Mouse (Mus musculus) CD4-positive naive resting alpha-beta T cell, adult 57 days (primary cell): ENCODE measurements around the gene Pym1. TPM values are rescaled to one million over a fixed set of nuclear protein-coding genes. Genes with fewer than 3 reads are reported as not detected.

Experiments
- total RNA-seq: library from RNA; stranded (reverse); gene quantifications from one replicate; pipeline ENCODE4 v1.2.4, GENCODE M21; 2023

The Pym1 gene
- 69.8 TPM for total RNA-seq

GRCm38 (mm10) chr10:128747646-128748251 lies at the start of gene Pym1:
TSS of gene Pym1 (plus strand) at chr10:128747889.

GRCm38 (mm10) chr10:128703895-128704294 lies 43.8 kb upstream of the Pym1 start, which contains the start of gene Pmel:
TSS of gene Pmel (plus strand) at chr10:128704195.

GRCm38 (mm10) chr10:128704491-128705316 lies 43.0 kb upstream of the Pym1 start, which contains the start of gene Cdk2:
TSS of gene Cdk2 (minus strand) at chr10:128705031.

GRCm38 (mm10) chr10:128744680-128745601 lies 2.7 kb upstream of the Pym1 start, which contains the start of gene Dgka:
TSS of gene Dgka (minus strand) at chr10:128744855.

GRCm38 (mm10) chr10:128790398-128791124 lies 42.9 kb downstream of the Pym1 start, which contains the start of gene Mmp19:
TSS of gene Mmp19 (plus strand) at chr10:128790910.

GRCm38 (mm10) chr10:128803771-128804270 lies 56.1 kb downstream of the Pym1 start, which contains the start of gene Dnajc14:
TSS of gene Dnajc14 (plus strand) at chr10:128804062.

GRCm38 (mm10) chr10:128804271-128805091 lies 56.8 kb downstream of the Pym1 start, which contains the start of gene Tmem198b:
TSS of gene Tmem198b (minus strand) at chr10:128804370.

Other genes with a start within 250 kb of the Pym1 start
- gene Myl6b, start 249.2 kb upstream of the Pym1 start, total RNA-seq = not detected
- 269 TPM for gene Esyt1, start 222.0 kb upstream of the Pym1 start, total RNA-seq
- gene Zc3h10, start 200.1 kb upstream of the Pym1 start, total RNA-seq = 34.6 TPM
- 4,129 TPM for gene Rpl41, start 198.6 kb upstream of the Pym1 start, total RNA-seq
- gene Pa2g4, start 181.9 kb upstream of the Pym1 start, total RNA-seq = 68.6 TPM
- 1.3 TPM for gene Erbb3, start 158.2 kb upstream of the Pym1 start, total RNA-seq
- 1,438 TPM for gene Rps26, start 121.1 kb upstream of the Pym1 start, total RNA-seq
- gene Ikzf4, start 101.9 kb upstream of the Pym1 start, total RNA-seq = 7.3 TPM
- gene Suox, start 73.8 kb upstream of the Pym1 start, total RNA-seq = 12.7 TPM
- gene Rab5b, start 51.6 kb upstream of the Pym1 start, total RNA-seq = 33.4 TPM
- gene Pmel, start 43.7 kb upstream of the Pym1 start, total RNA-seq = 0.53 TPM
- gene Cdk2, start 42.9 kb upstream of the Pym1 start, total RNA-seq = 33.1 TPM
- 936 TPM for gene Dgka, start 3.0 kb upstream of the Pym1 start, total RNA-seq
- 0.83 TPM for gene Mmp19, start 43.0 kb downstream of the Pym1 start, total RNA-seq
- gene Dnajc14, start 56.2 kb downstream of the Pym1 start, total RNA-seq = 64.0 TPM
- gene Tmem198b, start 56.5 kb downstream of the Pym1 start, total RNA-seq = 7.8 TPM
- 42.1 TPM for gene Sarnp, start 69.4 kb downstream of the Pym1 start, total RNA-seq
- gene Ormdl2, start 73.8 kb downstream of the Pym1 start, total RNA-seq = 16.0 TPM
- 11.5 TPM for gene Gdf11, start 143.8 kb downstream of the Pym1 start, total RNA-seq
- 2.3 TPM for gene Cd63, start 153.1 kb downstream of the Pym1 start, total RNA-seq
- 12.7 TPM for gene Rdh5, start 175.0 kb downstream of the Pym1 start, total RNA-seq
- gene Bloc1s1, start 176.1 kb downstream of the Pym1 start, total RNA-seq = 54.9 TPM
- gene Itga7, start 185.9 kb downstream of the Pym1 start, total RNA-seq = 8.2 TPM
- gene Mettl7b, start 213.1 kb downstream of the Pym1 start, total RNA-seq = not detected
- 2.8 TPM for gene Olfr9, start 241.5 kb downstream of the Pym1 start, total RNA-seq